Mouse (Mus musculus): ENCODE data around the gene Ucn2. TPM values are rescaled to one million over a fixed set of nuclear protein-coding genes. Genes with fewer than 3 reads are reported as not detected.

Gene Ucn2
- polyA plus RNA-seq, 1 experiment from 2014 or later: 0.31 TPM

DNA sequence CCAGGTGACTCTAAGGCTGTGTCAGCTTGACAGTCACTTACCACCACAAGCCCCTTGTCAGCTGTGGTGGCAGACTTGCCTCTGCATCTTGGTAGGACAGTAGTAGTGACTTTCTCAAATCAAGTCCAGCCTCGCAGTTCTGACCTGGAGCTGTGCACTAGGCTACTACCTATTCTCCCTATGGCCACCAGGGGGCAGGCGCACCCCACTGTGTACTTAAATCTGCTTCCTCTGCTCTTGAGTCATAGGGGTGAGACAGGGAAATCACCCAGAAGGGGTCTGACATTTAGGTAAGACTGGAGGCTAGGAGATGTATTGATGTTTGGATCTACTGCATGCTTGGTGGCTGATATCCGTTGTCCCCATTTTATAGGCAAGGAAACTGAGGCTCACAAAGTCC is 14.9 kb downstream of the Ucn2 start:
- H3K27me3 ChIP-seq (ENCODE audit: control insufficient read depth, insufficient read depth, low read length): no peaks in the 10 kb centered on the region
- H3K27ac ChIP-seq (ENCODE audit: low read length): no peak overlapping the region
- no peak; the same call in 1 of the 2 replicates for ATAC-seq (ENCODE audit: insufficient read depth, low FRiP score)
- H3K9ac ChIP-seq (ENCODE audit: low read length): no peak overlapping the region
- H3K36me3 ChIP-seq (ENCODE audit: control insufficient read depth, insufficient read depth, low read length): no peaks in the 10 kb centered on the region
- no peak overlapping the region for H3K4me2 ChIP-seq (ENCODE audit: low read depth, low read length)
- H3K9me3 ChIP-seq (replicated peaks; ENCODE audit: control insufficient read depth, low read length): no peaks in the 10 kb centered on the region
- WGBS: 9% methylated on average over 3 of the region's 3 CpGs
- 0 out of 2 replicates have a peak, but pooled peaks cover under 1% of the 10 kb centered on the region for H3K4me1 ChIP-seq (ENCODE audit: control insufficient read depth, insufficient read depth, low read length)
- no peak overlapping the region for H3K4me3 ChIP-seq (replicated peaks; ENCODE audit: low read length)

DNA sequence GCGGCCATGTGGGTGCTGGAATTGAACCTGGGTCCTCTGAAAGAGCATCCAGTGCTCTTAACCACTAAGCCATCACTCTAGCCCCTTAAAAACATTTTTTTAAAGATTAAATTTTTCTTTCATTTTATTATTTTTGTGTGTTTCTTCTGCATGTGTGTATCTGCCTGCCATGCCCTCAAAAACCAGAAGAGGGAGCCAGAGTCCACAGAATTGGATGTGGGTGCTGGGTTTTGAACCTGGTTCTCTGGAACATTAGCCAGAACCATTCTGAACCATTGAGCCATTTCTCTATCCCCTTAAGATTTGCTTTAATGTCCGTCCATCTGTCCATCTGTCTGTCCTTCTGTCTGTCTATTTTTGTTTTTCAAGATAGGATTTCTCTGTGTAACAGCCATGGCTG is 17.4 kb downstream of the Ucn2 start:
- Histone ChIP-seq H3K36me3 (ENCODE audit: control insufficient read depth, insufficient read depth, low read length) (no peaks in the 10 kb centered on the region), H3K9me3 (replicated peaks; ENCODE audit: control insufficient read depth, low read length) (no peaks in the 10 kb centered on the region), H3K4me2 (ENCODE audit: low read depth, low read length) (no peak overlapping the region), H3K4me3 (replicated peaks; ENCODE audit: low read length) (no peak overlapping the region), H3K27me3 (ENCODE audit: control insufficient read depth, insufficient read depth, low read length) (no peaks in the 10 kb centered on the region), H3K9ac (ENCODE audit: low read length) (no peak overlapping the region), H3K4me1 (ENCODE audit: control insufficient read depth, insufficient read depth, low read length) (no peaks in the 10 kb centered on the region), H3K27ac (ENCODE audit: low read length) (no peak overlapping the region)
- no peak for ATAC-seq (ENCODE audit: insufficient read depth, low FRiP score)
- WGBS: 54% methylated on average over 2 of the region's 2 CpGs

DNA sequence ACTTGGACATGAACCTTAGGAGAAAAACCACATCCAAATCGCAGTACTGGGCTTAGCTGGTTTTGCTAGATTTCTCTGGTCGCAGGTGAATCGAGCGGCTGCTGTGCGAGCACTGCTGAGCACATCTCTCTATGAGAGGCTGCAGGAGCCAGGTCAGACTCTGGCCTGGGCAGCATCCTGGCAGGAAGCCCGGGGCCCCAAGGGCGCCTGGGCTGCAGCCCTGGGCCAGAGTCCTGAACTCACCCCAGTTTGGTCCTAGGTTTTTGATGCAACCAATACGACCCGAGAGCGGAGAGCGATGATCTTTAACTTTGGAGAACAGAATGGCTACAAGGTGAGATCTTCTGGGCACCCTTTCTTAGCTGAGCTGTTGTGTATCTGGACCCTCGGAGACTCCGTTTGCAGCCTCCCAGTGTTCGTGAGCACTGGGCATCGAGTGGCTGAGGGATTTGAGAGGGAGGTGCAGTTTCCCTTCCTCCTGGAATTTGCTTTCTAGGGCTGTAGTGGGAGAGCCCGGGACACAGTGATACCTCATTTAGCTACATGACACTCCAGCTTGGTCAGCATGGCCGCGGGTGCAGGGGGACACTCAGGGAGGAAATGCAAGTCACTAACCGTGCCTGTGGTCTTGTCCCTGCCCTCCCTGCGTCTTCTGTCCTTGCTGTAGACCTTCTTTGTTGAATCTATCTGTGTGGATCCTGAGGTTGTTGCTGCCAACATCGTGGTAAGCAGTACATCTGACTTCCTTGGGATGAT is 21.4 kb downstream of the Ucn2 start:
- Histone ChIP-seq H3K9me3 (replicated peaks; ENCODE audit: control insufficient read depth, low read length) (no peaks in the 10 kb centered on the region), H3K27ac (ENCODE audit: low read length) (no peak overlapping the region), H3K4me3 (replicated peaks; ENCODE audit: low read length) (no peak overlapping the region), H3K4me2 (ENCODE audit: low read depth, low read length) (no peak overlapping the region), H3K36me3 (ENCODE audit: control insufficient read depth, insufficient read depth, low read length) (no peaks in the 10 kb centered on the region), H3K9ac (ENCODE audit: low read length) (no peak overlapping the region), H3K4me1 (ENCODE audit: control insufficient read depth, insufficient read depth, low read length) (peaks cover 6% of the 10 kb centered on the region; the same call in 1 of the 2 replicates), H3K27me3 (ENCODE audit: control insufficient read depth, insufficient read depth, low read length) (no peaks in the 10 kb centered on the region)
- no peak for ATAC-seq (ENCODE audit: insufficient read depth, low FRiP score)
- WGBS: 76% methylated on average over 21 of the region's 21 CpGs

DNA sequence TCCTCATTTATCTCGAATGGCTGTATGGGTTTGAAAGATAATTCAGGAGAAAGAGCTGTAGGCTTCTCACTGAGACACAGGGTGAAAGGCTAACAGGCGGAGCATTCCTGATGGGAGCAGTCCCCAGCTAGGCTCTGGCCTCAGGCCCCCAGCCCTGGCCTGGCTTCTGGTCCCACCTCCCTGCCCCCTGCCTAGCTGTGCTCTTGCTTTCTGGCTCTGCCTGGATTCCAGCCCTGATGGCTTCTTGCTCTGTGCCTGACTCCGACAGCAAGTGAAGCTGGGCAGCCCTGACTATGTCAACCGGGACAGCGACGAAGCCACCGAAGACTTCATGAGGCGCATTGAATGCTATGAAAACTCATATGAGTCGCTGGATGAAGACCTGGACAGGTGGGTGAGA is 22.3 kb downstream of the Ucn2 start:
- Histone ChIP-seq H3K4me1 (ENCODE audit: control insufficient read depth, insufficient read depth, low read length) (peaks cover 6% of the 10 kb centered on the region; the same call in 1 of the 2 replicates), H3K9me3 (replicated peaks; ENCODE audit: control insufficient read depth, low read length) (no peaks in the 10 kb centered on the region), H3K9ac (ENCODE audit: low read length) (no peak overlapping the region), H3K27ac (ENCODE audit: low read length) (no peak overlapping the region), H3K36me3 (ENCODE audit: control insufficient read depth, insufficient read depth, low read length) (no peaks in the 10 kb centered on the region), H3K27me3 (ENCODE audit: control insufficient read depth, insufficient read depth, low read length) (no peaks in the 10 kb centered on the region), H3K4me3 (replicated peaks; ENCODE audit: low read length) (no peak overlapping the region), H3K4me2 (ENCODE audit: low read depth, low read length) (no peak overlapping the region)
- ATAC-seq (ENCODE audit: insufficient read depth, low FRiP score): no peak
- WGBS: 76% methylated on average over 9 of the region's 9 CpGs

DNA sequence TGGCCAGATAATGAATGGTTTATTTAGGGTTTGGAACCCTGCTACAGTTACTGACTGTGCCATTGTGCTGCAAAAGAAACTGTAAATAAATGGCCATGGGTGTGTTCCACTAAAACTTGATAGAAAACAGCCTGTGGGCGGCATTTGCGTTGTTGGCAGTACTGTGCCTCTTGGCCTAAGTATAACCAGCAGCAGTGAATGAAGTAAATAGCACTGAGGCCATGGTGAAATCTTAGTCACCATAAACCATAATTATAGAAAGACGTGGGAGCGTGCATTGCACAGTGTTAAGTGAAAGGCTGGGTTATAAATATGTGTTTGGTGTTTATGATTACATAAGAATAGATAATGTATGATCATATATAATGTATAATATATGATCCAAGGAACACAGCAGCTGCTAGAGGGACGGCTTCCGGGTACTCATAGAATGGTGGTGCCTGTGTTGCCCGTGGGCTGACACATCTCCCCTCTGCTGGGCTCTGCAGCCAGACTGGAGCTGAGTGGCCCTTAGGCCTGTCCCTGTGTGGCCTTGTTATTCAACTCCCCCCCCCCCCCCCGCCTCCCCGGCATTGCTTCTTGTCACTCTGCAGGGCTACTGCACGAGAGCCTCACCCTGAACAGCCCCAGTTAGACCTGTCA is 23.3 kb downstream of the Ucn2 start:
- Histone ChIP-seq H3K9ac (ENCODE audit: low read length) (no peak overlapping the region; the same call in 1 of the 2 replicates), H3K4me3 (replicated peaks; ENCODE audit: low read length) (no peak overlapping the region), H3K27me3 (ENCODE audit: control insufficient read depth, insufficient read depth, low read length) (no peaks in the 10 kb centered on the region), H3K4me2 (ENCODE audit: low read depth, low read length) (no peak overlapping the region), H3K36me3 (ENCODE audit: control insufficient read depth, insufficient read depth, low read length) (no peaks in the 10 kb centered on the region), H3K9me3 (replicated peaks; ENCODE audit: control insufficient read depth, low read length) (no peaks in the 10 kb centered on the region), H3K27ac (ENCODE audit: low read length) (no peak overlapping the region), H3K4me1 (ENCODE audit: control insufficient read depth, insufficient read depth, low read length) (peaks cover 6% of the 10 kb centered on the region; the same call in 1 of the 2 replicates)
- peak; percentile 45; the same call in 1 of the 2 replicates for ATAC-seq (ENCODE audit: insufficient read depth, low FRiP score)
- 60% methylated on average over 9 of the region's 10 CpGs for WGBS

DNA sequence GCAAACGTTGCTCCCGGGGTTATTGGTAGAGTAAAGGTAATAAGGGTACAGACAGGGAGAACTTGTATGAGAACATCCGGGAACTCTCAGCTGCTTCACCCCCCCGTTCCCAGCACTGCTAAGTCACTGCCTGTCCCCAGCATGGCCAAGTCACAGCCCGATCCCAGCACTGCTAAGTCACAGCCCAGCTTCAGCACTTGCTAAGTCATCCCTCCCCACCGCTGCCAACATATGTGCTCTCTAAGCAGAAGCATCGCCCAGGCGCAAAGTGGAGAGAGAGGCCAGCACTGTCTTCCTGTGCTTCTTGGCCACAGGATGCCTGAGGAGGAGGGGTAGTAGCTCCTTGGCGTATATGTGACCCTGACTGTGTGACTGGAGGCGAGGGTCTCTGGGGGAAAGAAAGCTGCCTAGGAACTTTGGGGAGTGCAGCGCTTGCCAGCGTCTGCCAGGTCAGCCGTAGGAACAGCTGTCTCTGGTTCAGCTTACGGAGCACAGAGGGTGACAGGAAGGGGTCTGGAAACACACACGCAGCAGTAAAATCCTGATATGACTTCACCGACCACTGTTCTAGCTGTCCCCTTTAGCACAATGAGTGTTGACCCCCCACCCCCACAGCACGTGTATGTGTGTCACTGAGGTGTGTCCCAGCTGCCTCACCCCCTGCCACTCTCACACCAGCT is 24.0 kb downstream of the Ucn2 start:
- Histone ChIP-seq H3K27ac (ENCODE audit: low read length) (no peak overlapping the region), H3K27me3 (ENCODE audit: control insufficient read depth, insufficient read depth, low read length) (no peaks in the 10 kb centered on the region), H3K9ac (ENCODE audit: low read length) (peak overlapping the region; percentile 52), H3K4me1 (ENCODE audit: control insufficient read depth, insufficient read depth, low read length) (peaks cover 6% of the 10 kb centered on the region; the same call in 1 of the 2 replicates), H3K4me3 (replicated peaks; ENCODE audit: low read length) (no peak overlapping the region), H3K36me3 (ENCODE audit: control insufficient read depth, insufficient read depth, low read length) (no peaks in the 10 kb centered on the region), H3K9me3 (replicated peaks; ENCODE audit: control insufficient read depth, low read length) (no peaks in the 10 kb centered on the region), H3K4me2 (ENCODE audit: low read depth, low read length) (no peak overlapping the region)
- ATAC-seq (ENCODE audit: insufficient read depth, low FRiP score): peak; percentile 49; the same call in 1 of the 2 replicates
- WGBS: 41% methylated on average over 17 of the region's 17 CpGs

DNA sequence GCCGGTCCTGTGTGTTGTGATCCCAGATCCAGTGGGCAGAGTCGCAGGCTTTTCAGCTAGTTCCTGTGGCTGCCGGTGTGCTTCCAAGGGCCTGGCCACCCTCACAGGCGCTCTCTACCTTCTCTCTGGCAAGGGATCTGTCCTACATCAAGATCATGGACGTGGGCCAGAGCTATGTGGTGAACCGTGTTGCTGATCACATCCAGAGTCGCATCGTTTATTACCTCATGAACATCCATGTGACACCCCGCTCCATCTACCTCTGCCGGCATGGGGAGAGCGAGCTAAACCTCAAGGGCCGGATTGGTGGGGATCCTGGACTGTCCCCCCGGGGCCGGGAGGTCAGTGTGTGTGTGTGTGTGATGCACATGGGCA is 24.5 kb downstream of the Ucn2 start:
- H3K27ac ChIP-seq (ENCODE audit: low read length): no peak overlapping the region
- no peak overlapping the region for H3K4me3 ChIP-seq (replicated peaks; ENCODE audit: low read length)
- peak overlapping the region; percentile 52; the same call in 1 of the 2 replicates for H3K9ac ChIP-seq (ENCODE audit: low read length)
- peaks cover 6% of the 10 kb centered on the region; the same call in 1 of the 2 replicates for H3K4me1 ChIP-seq (ENCODE audit: control insufficient read depth, insufficient read depth, low read length)
- no peaks in the 10 kb centered on the region for H3K9me3 ChIP-seq (replicated peaks; ENCODE audit: control insufficient read depth, low read length)
- ATAC-seq (ENCODE audit: insufficient read depth, low FRiP score): no peak
- no peaks in the 10 kb centered on the region for H3K36me3 ChIP-seq (ENCODE audit: control insufficient read depth, insufficient read depth, low read length)
- WGBS: 71% methylated on average over 14 of the region's 14 CpGs
- H3K4me2 ChIP-seq (ENCODE audit: low read depth, low read length): no peak overlapping the region
- H3K27me3 ChIP-seq (ENCODE audit: control insufficient read depth, insufficient read depth, low read length): no peaks in the 10 kb centered on the region

DNA sequence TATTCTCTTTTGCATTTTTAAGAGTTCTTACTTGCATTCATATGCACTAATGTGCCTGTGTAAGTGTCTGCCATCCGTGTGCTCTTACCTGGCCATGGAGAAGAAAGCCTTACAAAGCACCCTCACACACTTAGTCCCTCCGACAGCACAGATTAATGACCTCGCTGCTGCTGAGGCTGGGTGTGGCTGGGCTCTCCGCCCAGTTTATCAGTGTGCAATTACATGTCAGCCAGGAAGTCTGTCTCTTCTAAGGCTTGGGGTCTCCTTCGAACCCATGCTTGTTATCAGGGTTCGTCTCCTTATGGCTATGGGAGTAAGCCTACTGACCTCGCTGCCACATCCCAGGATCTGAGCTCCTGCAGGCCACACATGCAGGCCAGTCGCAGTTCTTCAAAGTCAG is 29.6 kb downstream of the Ucn2 start:
- Histone ChIP-seq H3K4me1 (ENCODE audit: control insufficient read depth, insufficient read depth, low read length) (0 out of 2 replicates have a peak, but pooled peaks cover 4% of the 10 kb centered on the region), H3K36me3 (ENCODE audit: control insufficient read depth, insufficient read depth, low read length) (no peaks in the 10 kb centered on the region), H3K27me3 (ENCODE audit: control insufficient read depth, insufficient read depth, low read length) (no peaks in the 10 kb centered on the region), H3K27ac (ENCODE audit: low read length) (no peak overlapping the region), H3K9ac (ENCODE audit: low read length) (no peak overlapping the region), H3K4me2 (ENCODE audit: low read depth, low read length) (no peak overlapping the region), H3K4me3 (replicated peaks; ENCODE audit: low read length) (no peak overlapping the region), H3K9me3 (replicated peaks; ENCODE audit: control insufficient read depth, low read length) (no peaks in the 10 kb centered on the region)
- WGBS: 42% methylated on average over 8 of the region's 8 CpGs
- ATAC-seq (ENCODE audit: insufficient read depth, low FRiP score): peak; percentile 50; the same call in 1 of the 2 replicates
